Mouse (Mus musculus) heart, embryonic 16.5 days (tissue): ENCODE measurements around the gene Fam126a. TPM values are rescaled to one million over a fixed set of nuclear protein-coding genes. Genes with fewer than 3 reads are reported as not detected.
"Not testable (repeated sequence)": the region's sequence is repeated elsewhere in the genome, so short reads cannot be mapped to it uniquely, and the experiment has no call there.

ENCODE experiments used
- ATAC-seq: fragments of 200-750 bp; cut with Nextera tagmentation; replicated peaks from 2 replicates; pipeline ENCODE4 v1.8.0; 2017; ENCODE audit warnings: moderate number of reproducible peaks; ENCODE audit not compliant: insufficient read depth, low FRiP score; ENCODE audit errors: extremely low read depth
- H3K27ac ChIP-seq: fragments of 300-500 bp; sonication (generic); 2 replicates; pipeline ENCODE4 v1.5.1; 2014; ENCODE audit warnings: mild to moderate bottlenecking, low read length, control low read depth, moderate library complexity
- H3K27me3 ChIP-seq: fragments of 300-500 bp; sonication (generic); 2 replicates; pipeline ENCODE4 v1.6.1; 2014; ENCODE audit warnings: low read length, mixed read lengths; ENCODE audit not compliant: control insufficient read depth, insufficient read depth
- H3K36me3 ChIP-seq: fragments of 300-500 bp; sonication (generic); 2 replicates; pipeline ENCODE4 v1.6.1; 2014; ENCODE audit not compliant: control insufficient read depth, insufficient read depth
- H3K4me1 ChIP-seq: fragments of 300-500 bp; sonication (generic); 2 replicates; pipeline ENCODE4 v1.6.1; 2014; ENCODE audit warnings: low read length, mixed read lengths; ENCODE audit not compliant: control insufficient read depth, insufficient read depth
- H3K4me2 ChIP-seq: fragments of 300-500 bp; sonication (generic); 2 replicates; pipeline ENCODE4 v1.6.1; 2014; ENCODE audit warnings: low read depth, mild to moderate bottlenecking, control low read depth, low read length
- H3K4me3 ChIP-seq: fragments of 300-500 bp; sonication (generic); 2 replicates; pipeline ENCODE4 v1.5.1; 2014; ENCODE audit warnings: mild to moderate bottlenecking, control low read depth, low read length
- H3K9ac ChIP-seq: fragments of 300-500 bp; sonication (generic); 2 replicates; pipeline ENCODE4 v1.6.1; 2014; ENCODE audit warnings: low read length, control low read depth
- H3K9me3 ChIP-seq: fragments of 300-500 bp; sonication (generic); replicated peaks from 2 replicates; pipeline ENCODE4 v1.6.1; 2016; ENCODE audit warnings: low read length; ENCODE audit not compliant: control insufficient read depth
- WGBS: fragments of 180-500 bp; shearing (Covaris S2); extraction: QIAGEN DNeasy Blood & Tissue Kit; methylation state at CpG from one replicate; pipeline ENCODE4 v1.1.7; 2014; 5-methylcytosine and 5-hydroxymethylcytosine counted together
- polyA plus RNA-seq: library from polyadenylated mRNA; unstranded; fragments of >200 nt; fragmentation: Nextera tagmentation; extraction: Ambion mirVana; gene quantifications from 2 replicates; pipeline ENCODE4 v1.2.1, GENCODE M21; 2015

Gene Fam126a
- polyA plus RNA-seq, 1 experiment from 2014 or later: 34.1 TPM

GRCm38 (mm10) chr5:23887111-23887510, 143.4 kb downstream of the Fam126a start:
- Histone ChIP-seq H3K4me1 (0 out of 2 replicates have a peak, but pooled peaks cover 3% of the 10 kb centered on the region), H3K27me3 (no peaks in the 10 kb centered on the region), H3K36me3 (no peaks in the 10 kb centered on the region), H3K9ac (no peak overlapping the region), H3K4me2 (no peak overlapping the region), H3K4me3 (no peak overlapping the region), H3K27ac (no peak overlapping the region), H3K9me3 (no peaks in the 10 kb centered on the region)
- ATAC-seq: no peak; the same call in 1 of the 2 replicates
- 59% methylated on average over 3 of the region's 3 CpGs for WGBS

DNA sequence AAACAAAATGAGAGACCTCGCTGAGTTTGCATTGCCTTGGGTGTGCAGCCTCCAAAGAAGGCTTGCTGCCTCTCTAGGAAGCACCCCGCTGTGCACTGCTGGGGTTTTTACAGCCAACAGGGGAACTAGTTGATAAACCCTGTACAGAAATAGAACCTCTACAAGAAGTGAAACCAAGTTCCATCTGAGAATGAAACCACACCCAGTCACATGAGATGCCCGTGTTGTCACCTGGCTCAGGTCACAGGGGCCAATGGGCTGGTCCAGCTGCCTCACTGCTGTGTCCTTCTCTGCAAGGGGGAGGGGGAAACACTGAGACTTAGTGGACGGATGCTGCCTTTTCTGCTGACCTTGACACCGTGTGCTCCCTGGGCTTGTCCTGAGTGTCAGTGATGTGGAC, 156.0 kb downstream of the Fam126a start:
- H3K4me1 ChIP-seq: peaks cover 23% of the 10 kb centered on the region
- H3K36me3 ChIP-seq: no peaks in the 10 kb centered on the region
- ATAC-seq: peak; percentile 84
- H3K4me2 ChIP-seq: peak overlapping the region; percentile 52
- H3K9ac ChIP-seq: 0 out of 2 replicates have a peak overlapping the region, but pooled peaks have one; percentile 44
- H3K4me3 ChIP-seq: peak overlapping the region; percentile 19; the same call in 1 of the 2 replicates
- peak overlapping the region; percentile 88 for H3K27ac ChIP-seq
- H3K27me3 ChIP-seq: no peaks in the 10 kb centered on the region
- WGBS: 25% methylated on average over 5 of the region's 5 CpGs
- H3K9me3 ChIP-seq: no peaks in the 10 kb centered on the region

- Histone ChIP-seq H3K36me3 (no peaks in the 10 kb centered on the region), H3K27ac (no peak overlapping the region), H3K9ac (no peak overlapping the region), H3K4me2 (no peak overlapping the region), H3K4me1 (peaks cover 23% of the 10 kb centered on the region), H3K9me3 (no peaks in the 10 kb centered on the region), H3K27me3 (no peaks in the 10 kb centered on the region), H3K4me3 (no peak overlapping the region)
- no peak for ATAC-seq
- 50% methylated on average over 6 of the region's 6 CpGs for whole genome bisulfite sequencing
Observed at GRCm38 (mm10) chr5:23872586-23872985, 157.9 kb downstream of the Fam126a start.

DNA sequence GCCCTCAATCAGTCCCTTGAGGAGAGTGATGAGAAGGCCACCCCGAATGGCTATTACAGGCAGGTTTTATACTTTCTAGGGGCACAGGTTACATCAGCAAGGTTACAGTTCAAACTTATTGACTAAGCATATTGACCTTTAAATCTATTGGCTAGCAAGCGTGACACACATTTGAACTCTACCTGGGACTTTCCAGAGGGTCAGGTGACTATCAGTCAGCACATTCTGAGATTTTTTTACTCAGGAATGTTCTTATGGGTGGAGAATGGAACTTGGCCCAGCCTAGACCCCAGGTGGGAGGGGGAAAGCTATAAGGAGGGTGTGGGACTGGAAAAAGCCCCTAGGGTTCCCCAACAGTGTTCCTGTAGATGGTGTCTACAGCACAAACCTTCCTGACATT, 159.2 kb downstream of the Fam126a start:
- peaks cover 19% of the 10 kb centered on the region for H3K4me1 ChIP-seq

GRCm38 (mm10) chr5:23865941-23866340, 164.5 kb downstream of the Fam126a start:
- Histone ChIP-seq H3K9ac (no peak overlapping the region), H3K4me2 (no peak overlapping the region), H3K9me3 (no peaks in the 10 kb centered on the region), H3K4me3 (no peak overlapping the region), H3K36me3 (no peaks in the 10 kb centered on the region), H3K27ac (no peak overlapping the region), H3K4me1 (peaks cover 17% of the 10 kb centered on the region), H3K27me3 (no peaks in the 10 kb centered on the region)
- 82% methylated on average over 5 of the region's 5 CpGs for WGBS
- no peak for ATAC-seq

More for the DNA sequence above, 159.2 kb downstream of the Fam126a start:
- 87% methylated on average over 2 of the region's 2 CpGs for WGBS
- H3K9ac ChIP-seq, ATAC-seq, H3K27me3 ChIP-seq, H3K36me3 ChIP-seq, H3K4me2 ChIP-seq, H3K9me3 ChIP-seq, H3K27ac ChIP-seq, H3K4me3 ChIP-seq: not testable (repeated sequence)

Other genes starting within 250 kb of the Fam126a start
- gene Pus7, start 247.0 kb downstream of the Fam126a start, polyA plus RNA-seq: 20.5 and 24.7 TPM in 2 replicates
- 24.8 and 27.3 TPM in 2 replicates for gene Rint1, start 243.0 kb downstream of the Fam126a start, polyA plus RNA-seq
- gene Tomm7, start 186.5 kb downstream of the Fam126a start, polyA plus RNA-seq: 85.5 and 93.8 TPM in 2 replicates
- gene Klhl7, start 69.9 kb upstream of the Fam126a start, polyA plus RNA-seq: 43.8 and 49.2 TPM in 2 replicates
- gene Nupl2, start 134.3 kb upstream of the Fam126a start, polyA plus RNA-seq: 11.5 and 13.2 TPM in 2 replicates